Mouse (Mus musculus): ENCODE measurements around the gene Tubg2.

DNA sequence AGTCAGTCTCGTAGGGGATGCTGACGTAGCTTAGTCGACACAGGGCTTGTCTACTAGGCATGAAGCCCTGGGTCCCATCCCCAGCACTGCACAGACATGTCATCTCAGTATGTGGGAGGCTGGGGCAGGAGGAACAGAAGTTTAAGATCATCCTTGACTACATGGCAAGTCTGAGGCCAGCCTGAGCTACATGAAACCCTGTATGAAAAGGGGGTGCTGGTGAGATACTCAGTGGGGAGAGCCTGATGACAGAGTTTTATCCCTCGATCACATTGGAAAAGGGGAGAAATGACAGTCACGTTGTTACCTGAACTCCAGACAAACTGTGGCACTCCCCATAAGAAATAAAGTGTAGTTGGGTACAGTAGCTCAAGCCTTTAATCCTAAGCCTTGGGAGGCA is 31.8 kb downstream of the Tubg2 start:
- no peak for TF ChIP-seq MAX (IDR thresholded peaks at IDR 0.05; ENCODE audit: low read length)
- TF ChIP-seq POLR2AphosphoS2 (IDR thresholded peaks at IDR 0.05; ENCODE audit: low read depth, low read length), result no peak
- TF ChIP-seq POLR2A (IDR thresholded peaks at IDR 0.05; ENCODE audit: low read depth, low read length), result no peak
- no peak for TF ChIP-seq EP300 (IDR thresholded peaks at IDR 0.05; ENCODE audit: low read length)
- TF ChIP-seq CHD1 (IDR thresholded peaks at IDR 0.05; ENCODE audit: low read depth, low read length), result no peak
- TF ChIP-seq CTCF (conservative IDR thresholded peaks at IDR 0.05 in 1 of 2, IDR thresholded peaks at IDR 0.05 in 1 of 2; ENCODE audit: low read depth in 2 of 2, low read length in 2 of 2), result no peak

All from CH12.LX (cell line).